Mouse (Mus musculus) forebrain, embryonic 11.5 days (tissue): Measurements from ENCODE around the gene Smim24. TPM values are rescaled to one million over a fixed set of nuclear protein-coding genes. Genes with fewer than 3 reads are reported as not detected.

Source experiments
- ATAC-seq: fragments of 200-750 bp; cut with Nextera tagmentation; replicated peaks from 2 replicates; pipeline ENCODE4 v1.8.0; 2017; ENCODE audit warnings: moderate TSS enrichment; ENCODE audit not compliant: low FRiP score
- DNase-seq: peaks from one replicate; pipeline ENCODE4 v3.0.0-alpha.2; 2017; ENCODE audit warnings: low spot score
- H3K27ac ChIP-seq: fragments of 300-500 bp; sonication (generic); 2 replicates; pipeline ENCODE4 v1.5.1; 2014; ENCODE audit warnings: low read depth, low read length
- H3K27me3 ChIP-seq: fragments of 300-500 bp; sonication (generic); 2 replicates; pipeline ENCODE4 v1.6.1; 2014; ENCODE audit warnings: mild to moderate bottlenecking, low read length, mixed read lengths; ENCODE audit not compliant: control insufficient read depth, insufficient read depth
- H3K36me3 ChIP-seq: fragments of 300-500 bp; sonication (generic); 2 replicates; pipeline ENCODE4 v1.6.1; 2014; ENCODE audit warnings: mild to moderate bottlenecking, low read length, moderate library complexity, mixed read lengths; ENCODE audit not compliant: control insufficient read depth, insufficient read depth
- H3K4me1 ChIP-seq: fragments of 300-500 bp; sonication (generic); replicated peaks from 2 replicates; pipeline ENCODE4 v1.6.1; 2014; ENCODE audit warnings: low read length, mixed read lengths; ENCODE audit not compliant: control insufficient read depth, insufficient read depth
- H3K4me2 ChIP-seq: fragments of 300-500 bp; sonication (generic); 2 replicates; pipeline ENCODE4 v1.6.1; 2014; ENCODE audit warnings: low read depth, mild to moderate bottlenecking, low read length, moderate library complexity, mixed read lengths; ENCODE audit not compliant: severe bottlenecking
- H3K4me3 ChIP-seq: fragments of 300-500 bp; sonication (generic); 2 replicates; pipeline ENCODE4 v1.5.1; 2014; ENCODE audit warnings: low read depth, low read length
- H3K9ac ChIP-seq: fragments of 300-500 bp; sonication (generic); 2 replicates; pipeline ENCODE4 v1.6.1; 2014; ENCODE audit warnings: low read length
- H3K9me3 ChIP-seq: fragments of 300-500 bp; sonication (generic); 2 replicates; pipeline ENCODE4 v1.6.1; 2016; ENCODE audit warnings: low read length, mixed read lengths; ENCODE audit not compliant: control insufficient read depth
- WGBS: fragments of 180-500 bp; shearing (Covaris S2); extraction: QIAGEN DNeasy Blood & Tissue Kit; methylation state at CpG from one replicate; pipeline ENCODE4 v1.1.7; 2014; 5-methylcytosine and 5-hydroxymethylcytosine counted together
- microRNA-seq: library from miRNA; unstranded; fragments of <30 nt; microRNA quantifications from one replicate; pipeline ENCODE4, GENCODE M21; 2016; ENCODE audit not compliant: insufficient number of aligned reads
- polyA plus RNA-seq: library from polyadenylated mRNA; unstranded; fragments of >200 nt; fragmentation: Nextera tagmentation; extraction: Ambion mirVana; gene quantifications from 2 replicates; pipeline ENCODE4 v1.2.1, GENCODE M21; 2014

Gene Smim24
- polyA plus RNA-seq, 1 experiment from 2014 or later = 2.8 TPM

GRCm38 (mm10) chr10:81434361-81435263 lies 41.8 kb downstream of the Smim24 start:
- ATAC-seq (no peak), DNase-seq (peak; percentile 49)
- no peak overlapping the region for H3K9ac ChIP-seq
- peaks cover 4% of the 10 kb centered on the region; the same call in 1 of the 2 replicates for H3K27me3 ChIP-seq
- WGBS = 69% methylated on average over 15 of the region's 15 CpGs
- H3K4me1 ChIP-seq = peaks cover 7% of the 10 kb centered on the region
- no peaks in the 10 kb centered on the region for H3K36me3 ChIP-seq
- no peak overlapping the region for H3K4me3 ChIP-seq
- H3K27ac ChIP-seq = no peak overlapping the region
- no peak overlapping the region for H3K4me2 ChIP-seq
- H3K9me3 ChIP-seq = no peaks in the 10 kb centered on the region

GRCm38 (mm10) chr10:81435436-81435835 lies 42.6 kb downstream of the Smim24 start:
- ATAC-seq (no peak), DNase-seq (no peak)
- Histone ChIP-seq H3K27ac (no peak overlapping the region), H3K4me2 (no peak overlapping the region), H3K27me3 (peaks cover 4% of the 10 kb centered on the region; the same call in 1 of the 2 replicates), H3K9ac (no peak overlapping the region), H3K36me3 (no peaks in the 10 kb centered on the region), H3K9me3 (no peaks in the 10 kb centered on the region), H3K4me1 (peaks cover 4% of the 10 kb centered on the region), H3K4me3 (no peak overlapping the region)
- 80% methylated on average over 3 of the region's 3 CpGs for WGBS

GRCm38 (mm10) chr10:81441019-81441418 lies 48.2 kb downstream of the Smim24 start:
- ATAC-seq = no peak

More at GRCm38 (mm10) chr10:81441019-81441418, 48.2 kb downstream of the Smim24 start:
- Histone ChIP-seq H3K4me2 (no peak overlapping the region), H3K9ac (no peak overlapping the region), H3K27ac (no peak overlapping the region), H3K9me3 (no peaks in the 10 kb centered on the region), H3K4me3 (no peak overlapping the region), H3K4me1 (no peaks in the 10 kb centered on the region), H3K36me3 (no peaks in the 10 kb centered on the region), H3K27me3 (no peaks in the 10 kb centered on the region)
- DNase-seq = no peak

Small RNA genes lying within 50 kb of the gene (microRNA-seq; reads per million reads assigned to microRNA genes)
- gene Mir1191b (not detected), gene Mir6913 (not detected)

Other genes with a start within 250 kb of the Smim24 start
- 54.0 and 65.0 TPM in 2 replicates for gene Pias4, start 225.1 kb upstream of the Smim24 start, polyA plus RNA-seq
- 467 and 501 TPM in 2 replicates for gene Eef2, start 216.4 kb upstream of the Smim24 start, polyA plus RNA-seq
- gene Dapk3, start 210.0 kb upstream of the Smim24 start, polyA plus RNA-seq = 54.8 and 59.3 TPM in 2 replicates
- not detected in 2 replicates for gene 4930442H23Rik, start 209.2 kb upstream of the Smim24 start, polyA plus RNA-seq
- gene Nmrk2, start 191.0 kb upstream of the Smim24 start, polyA plus RNA-seq = not detected in 2 replicates
- gene Atcay, start 162.2 kb upstream of the Smim24 start, polyA plus RNA-seq = 20.9 and 23.2 TPM in 2 replicates
- 5.3 and 6.4 TPM in 2 replicates for gene Zfr2, start 159.9 kb upstream of the Smim24 start, polyA plus RNA-seq
- gene Matk, start 140.1 kb upstream of the Smim24 start, polyA plus RNA-seq = 2.6 and 4.0 TPM in 2 replicates
- 147 and 154 TPM in 2 replicates for gene Mrpl54, start 126.1 kb upstream of the Smim24 start, polyA plus RNA-seq
- 36.2 and 42.0 TPM in 2 replicates for gene Apba3, start 126.1 kb upstream of the Smim24 start, polyA plus RNA-seq
- gene Tjp3, start 101.5 kb upstream of the Smim24 start, polyA plus RNA-seq = 10.1 and 11.9 TPM in 2 replicates
- gene Pip5k1c, start 100.1 kb upstream of the Smim24 start, polyA plus RNA-seq = 74.1 and 74.9 TPM in 2 replicates
- 51.2 and 53.2 TPM in 2 replicates for gene Cactin, start 71.9 kb upstream of the Smim24 start, polyA plus RNA-seq
- 1.9 and 2.6 TPM in 2 replicates for gene Tbxa2r, start 64.3 kb upstream of the Smim24 start, polyA plus RNA-seq
- gene Gipc3, start 49.8 kb upstream of the Smim24 start, polyA plus RNA-seq = 0.07 TPM in 1 of 2 replicates, not detected in the other
- gene Hmg20b, start 42.6 kb upstream of the Smim24 start, polyA plus RNA-seq = 109 and 111 TPM in 2 replicates
- 4.5 and 4.7 TPM in 2 replicates for gene Mfsd12, start 35.6 kb upstream of the Smim24 start, polyA plus RNA-seq
- 0.15 and 0.40 TPM in 2 replicates for gene 4930404N11Rik, start 27.2 kb upstream of the Smim24 start, polyA plus RNA-seq
- gene Fzr1, start 14.5 kb upstream of the Smim24 start, polyA plus RNA-seq = 132 and 144 TPM in 2 replicates
- 61.0 and 66.3 TPM in 2 replicates for gene Dohh, start 8.6 kb upstream of the Smim24 start, polyA plus RNA-seq
- 3.0 and 3.5 TPM in 2 replicates for gene Gm48551, start 8.6 kb upstream of the Smim24 start, polyA plus RNA-seq
- gene Gm48552, start 4.0 kb upstream of the Smim24 start, polyA plus RNA-seq = 1.1 and 3.0 TPM in 2 replicates
- gene Nfic, start 62.6 kb downstream of the Smim24 start, polyA plus RNA-seq = 10.5 and 10.8 TPM in 2 replicates
- 9.7 and 19.6 TPM in 2 replicates for gene Celf5, start 89.7 kb downstream of the Smim24 start, polyA plus RNA-seq
- 71.8 and 72.3 TPM in 2 replicates for gene Ncln, start 103.3 kb downstream of the Smim24 start, polyA plus RNA-seq
- gene S1pr4, start 107.1 kb downstream of the Smim24 start, polyA plus RNA-seq = 0.36 and 0.68 TPM in 2 replicates
- gene Gna15, start 131.2 kb downstream of the Smim24 start, polyA plus RNA-seq = 0.45 and 0.68 TPM in 2 replicates
- gene Gna11, start 152.1 kb downstream of the Smim24 start, polyA plus RNA-seq = 77.1 and 84.5 TPM in 2 replicates
- 324 and 355 TPM in 2 replicates for gene Aes, start 166.4 kb downstream of the Smim24 start, polyA plus RNA-seq
- 7.2 and 8.1 TPM in 2 replicates for gene Tle2, start 181.5 kb downstream of the Smim24 start, polyA plus RNA-seq
- gene Tle6, start 208.0 kb downstream of the Smim24 start, polyA plus RNA-seq = 3.9 and 7.7 TPM in 2 replicates
- gene BC025920, start 213.2 kb downstream of the Smim24 start, polyA plus RNA-seq = 1.6 and 2.1 TPM in 2 replicates
- 45.0 and 45.5 TPM in 2 replicates for gene Sirt6, start 234.7 kb downstream of the Smim24 start, polyA plus RNA-seq
- 3.9 and 4.1 TPM in 2 replicates for gene Ankrd24, start 235.5 kb downstream of the Smim24 start, polyA plus RNA-seq